Mouse (Mus musculus): ENCODE results near the gene Chchd4.

DNA sequence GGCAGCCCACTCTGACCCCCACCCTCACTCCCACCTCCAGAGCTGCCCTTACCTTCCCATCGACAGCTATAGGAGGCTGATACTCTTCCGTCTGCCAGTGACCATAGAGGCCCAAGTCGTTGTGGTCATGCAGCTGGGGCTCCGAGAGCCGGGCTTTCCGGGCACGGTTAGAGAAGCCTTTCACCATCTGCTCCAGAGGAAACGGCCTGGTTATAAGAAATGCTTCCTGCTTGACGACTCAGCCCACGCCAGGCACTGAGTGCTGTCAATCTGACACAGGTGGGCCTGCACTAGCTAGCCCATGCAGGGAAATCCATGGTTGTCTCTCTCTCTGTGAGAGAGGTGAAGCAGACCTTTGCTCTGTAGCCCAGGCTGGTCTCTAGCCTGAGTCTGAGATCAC lies 19.7 kb upstream of the Chchd4 start:
- no peak for TF ChIP-seq POLR2A (IDR thresholded peaks at IDR 0.05; ENCODE audit: insufficient read depth, low read depth, low read length)
- no peak for TF ChIP-seq CTCF (IDR thresholded peaks at IDR 0.05; ENCODE audit: insufficient read depth, low read depth, low read length)

Data from olfactory bulb, adult 2 months (tissue).